Comparison of ENCODE assay signal across 14 mouse cellular contexts in genomic region chr3:34949867-34950266, GRCm38 (mm10).
DNase-seq lines count a peak whose midpoint lies in the region; ATAC-seq and TF ChIP-seq lines count a peak whose summit lies in the region.
"Had no signal": no experiment of that assay in that cellular context is flagged by ENCODE, and none has a peak within 500 bp of the region (broad histone marks: within the 10 kb centered on the region; RNA-seq: fewer than 3 reads in every experiment).

No protein-coding gene starts in this region.

- H3K36me3 ChIP-seq in lung, embryonic 15.5 days: no peaks in the 10 kb centered on the region
- no peaks in the 10 kb centered on the region for H3K36me3 ChIP-seq in hindbrain, embryonic 12.5 days
- H3K36me3 ChIP-seq in neural tube, embryonic 13.5 days: no peaks in the 10 kb centered on the region
- no peaks in the 10 kb centered on the region for H3K36me3 ChIP-seq in heart, adult 2 months (ENCODE audit: control insufficient read depth, insufficient read depth, low read length)
- H3K36me3 ChIP-seq: kidney, embryonic 15.5 days had no signal

- H3K27me3 ChIP-seq in lung, embryonic 15.5 days: no peaks in the 10 kb centered on the region
- no peaks in the 10 kb centered on the region for H3K27me3 ChIP-seq in hindbrain, embryonic 12.5 days
- no peaks in the 10 kb centered on the region for H3K27me3 ChIP-seq in neural tube, embryonic 13.5 days
- no peaks in the 10 kb centered on the region for H3K27me3 ChIP-seq in heart, adult 2 months (ENCODE audit: control insufficient read depth, insufficient read depth, low read length)
- H3K27me3 ChIP-seq: kidney, embryonic 15.5 days had no signal

- no peak overlapping the region for H3K4me2 ChIP-seq in lung, embryonic 15.5 days
- H3K4me2 ChIP-seq in hindbrain, embryonic 12.5 days (replicated peaks): no peak overlapping the region
- no peak overlapping the region for H3K4me2 ChIP-seq in neural tube, embryonic 13.5 days
- H3K4me2 ChIP-seq: kidney, embryonic 15.5 days had no signal

- DNase-seq in lung, adult 18-20 months: no peak
- DNase-seq in brain, embryonic 14.5 days (ENCODE audit: low read depth): peak; percentile 82
- no peak for DNase-seq in cerebellum, adult 9-10 months
- DNase-seq in heart, adult 2 months: no peak
- DNase-seq in right cerebral cortex, postnatal 36 days (ENCODE audit: low spot score in 2 of 2): no peak
- DNase-seq: adrenal gland, postnatal 36 days; lung, postnatal 4 days had no signal

- intact Hi-C loops in heart, adult 2 months (cut with DNase I): no loop called here

- no peak for TF ChIP-seq CTCF in brain, embryonic 14.5 days (IDR thresholded peaks at IDR 0.05; ENCODE audit: borderline replicate concordance, extremely low read depth, insufficient read depth, insufficient read length)
- TF ChIP-seq CTCF in heart, adult 2 months (IDR thresholded peaks at IDR 0.05): no peak

- H3K4me3 ChIP-seq in lung, embryonic 15.5 days: no peak overlapping the region
- H3K4me3 ChIP-seq in hindbrain, embryonic 12.5 days: no peak overlapping the region
- H3K4me3 ChIP-seq in neural tube, embryonic 13.5 days: no peak overlapping the region
- H3K4me3 ChIP-seq in heart, adult 2 months: no peak overlapping the region
- H3K4me3 ChIP-seq: kidney, embryonic 15.5 days; layer of hippocampus, adult 2 months had no signal

- peak; percentile 14; the same call in 1 of the 2 replicates for ATAC-seq in lung, embryonic 15.5 days (ENCODE audit: borderline replicate concordance, extremely low read depth, low FRiP score, low TSS enrichment)
- peak; percentile 88 for ATAC-seq in hindbrain, embryonic 12.5 days (ENCODE audit: low FRiP score)
- ATAC-seq in neural tube, embryonic 13.5 days (ENCODE audit: low read depth): no peak
- ATAC-seq: activated CD4-positive, CD25-positive, alpha-beta regulatory T cell, adult 4 months; inflammation-experienced regulatory T-cells, adult 6 months had no signal

- H3K4me1 ChIP-seq in lung, embryonic 15.5 days: no peaks in the 10 kb centered on the region
- H3K4me1 ChIP-seq in hindbrain, embryonic 12.5 days: peaks cover 5% of the 10 kb centered on the region; the same call in 1 of the 2 replicates
- peaks cover 6% of the 10 kb centered on the region; the same call in 1 of the 2 replicates for H3K4me1 ChIP-seq in neural tube, embryonic 13.5 days (replicated peaks)
- H3K4me1 ChIP-seq in heart, adult 2 months (ENCODE audit: control insufficient read depth, insufficient read depth, low read length): no peaks in the 10 kb centered on the region

- H3K27ac ChIP-seq in lung, embryonic 15.5 days: no peak overlapping the region
- 0 out of 2 replicates have a peak overlapping the region, but pooled peaks have one; percentile 55 for H3K27ac ChIP-seq in hindbrain, embryonic 12.5 days
- 0 out of 2 replicates have a peak overlapping the region, but pooled peaks have one; percentile 9 for H3K27ac ChIP-seq in neural tube, embryonic 13.5 days (replicated peaks)
- H3K27ac ChIP-seq in heart, adult 2 months: no peak overlapping the region
- H3K27ac ChIP-seq: kidney, embryonic 15.5 days; layer of hippocampus, adult 2 months had no signal

- TF ChIP-seq POLR2A in brain, embryonic 14.5 days (IDR thresholded peaks at IDR 0.05; ENCODE audit: borderline replicate concordance, extremely low read depth, insufficient read depth, insufficient read length, poor library complexity, severe bottlenecking): no peak
- TF ChIP-seq POLR2A in heart, adult 2 months (IDR thresholded peaks at IDR 0.05; ENCODE audit: insufficient read depth, low read depth, low read length): no peak

- H3K9ac ChIP-seq in lung, embryonic 15.5 days: no peak overlapping the region
- no peak overlapping the region for H3K9ac ChIP-seq in hindbrain, embryonic 12.5 days
- H3K9ac ChIP-seq in neural tube, embryonic 13.5 days: no peak overlapping the region
- no peak overlapping the region for H3K9ac ChIP-seq in heart, adult 2 months (ENCODE audit: low read depth, low read length)
- H3K9ac ChIP-seq: kidney, embryonic 15.5 days had no signal

- WGBS in lung, embryonic 15.5 days: 18% methylated on average over 3 of the region's 3 CpGs
- WGBS in hindbrain, embryonic 12.5 days: 25% methylated on average over 3 of the region's 3 CpGs
- 30% methylated on average over 3 of the region's 3 CpGs for WGBS in neural tube, embryonic 13.5 days
- WGBS in heart, adult 2 months: 37% methylated on average over 3 of the region's 3 CpGs

- H3K79me2 ChIP-seq in heart, adult 2 months (replicated peaks; ENCODE audit: control insufficient read depth, insufficient read depth, low read length): no peaks in the 10 kb centered on the region

- TF ChIP-seq EP300 in heart, adult 2 months (IDR thresholded peaks at IDR 0.05; ENCODE audit: insufficient read depth, low read depth, low read length): no peak

- H3K9me3 ChIP-seq in lung, embryonic 15.5 days: no peaks in the 10 kb centered on the region
- no peaks in the 10 kb centered on the region for H3K9me3 ChIP-seq in hindbrain, embryonic 12.5 days (replicated peaks)
- no peaks in the 10 kb centered on the region for H3K9me3 ChIP-seq in neural tube, embryonic 13.5 days
- H3K9me3 ChIP-seq: kidney, embryonic 15.5 days had no signal

Comparison
In these comparisons a context has a peak if more than half of its experiments do, and no peak if none do; other contexts are left out.
1. H3K27ac ChIP-seq: peak in hindbrain, embryonic 12.5 days (single experiment) and neural tube, embryonic 13.5 days (single experiment); none in lung, embryonic 15.5 days (single experiment) and heart, adult 2 months (single experiment).